Comparison of ENCODE assay signal across 30 mouse cellular contexts in the genomic region with DNA sequence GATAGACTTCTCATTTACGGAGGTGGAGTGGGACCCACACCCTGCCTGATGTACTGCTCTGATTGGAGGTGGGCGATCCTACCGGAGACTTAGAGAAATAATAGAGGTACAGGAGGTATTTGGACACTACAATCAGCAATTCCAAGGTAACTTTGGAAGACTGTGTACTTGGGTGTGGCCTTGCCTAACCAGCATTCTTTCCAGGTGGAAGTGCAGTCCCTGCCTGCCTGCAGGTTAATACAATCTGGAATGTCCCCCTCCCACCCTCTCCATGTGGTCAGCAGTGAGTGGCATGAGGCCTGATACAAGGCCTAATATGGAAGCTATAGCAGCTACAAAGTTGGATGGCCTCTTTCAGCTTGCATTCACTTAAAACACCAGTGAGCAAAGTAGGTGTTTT. TPM values are rescaled to one million over a fixed set of nuclear protein-coding genes. Genes with fewer than 3 reads are reported as not detected.
DNase-seq lines count a peak whose midpoint lies in the region; ATAC-seq and TF ChIP-seq lines count a peak whose summit lies in the region.
"Had no signal": no experiment of that assay in that cellular context is flagged by ENCODE, and none has a peak within 500 bp of the region (broad histone marks: within the 10 kb centered on the region; RNA-seq: fewer than 3 reads in every experiment).

No protein-coding gene starts in this region.

- H3K36me3 ChIP-seq in kidney, postnatal 0 days (ENCODE audit: insufficient read depth, low read length), result no peaks in the 10 kb centered on the region
- H3K36me3 ChIP-seq in lung, postnatal 0 days (ENCODE audit: insufficient read depth, low read length), result no peaks in the 10 kb centered on the region
- H3K36me3 ChIP-seq in intestine, postnatal 0 days (ENCODE audit: control insufficient read depth, insufficient read depth), result no peaks in the 10 kb centered on the region; the same call in 1 of the 2 replicates
- H3K36me3 ChIP-seq in stomach, postnatal 0 days (ENCODE audit: control insufficient read depth, insufficient read depth, low read length), result no peaks in the 10 kb centered on the region
- H3K36me3 ChIP-seq: hindbrain, embryonic 12.5 days; neural tube, embryonic 12.5 days had no signal

- H3K27me3 ChIP-seq in kidney, postnatal 0 days (ENCODE audit: insufficient read depth, low read length), result no peaks in the 10 kb centered on the region
- H3K27me3 ChIP-seq in lung, postnatal 0 days (replicated peaks; ENCODE audit: insufficient read depth, low read length), result no peaks in the 10 kb centered on the region
- no peaks in the 10 kb centered on the region for H3K27me3 ChIP-seq in intestine, postnatal 0 days (replicated peaks; ENCODE audit: control insufficient read depth, insufficient read depth, low read length)
- no peaks in the 10 kb centered on the region for H3K27me3 ChIP-seq in stomach, postnatal 0 days (ENCODE audit: control insufficient read depth, insufficient read depth, low read length)
- H3K27me3 ChIP-seq: hindbrain, embryonic 12.5 days; limb, embryonic 12.5 days; lung, embryonic 15.5 days; megakaryocyte, embryonic 14.5 days; midbrain, embryonic 12.5 days; neural tube, embryonic 12.5 days had no signal

- ATAC-seq in kidney, postnatal 0 days (replicated peaks; ENCODE audit: low FRiP score, low read depth), result no peak
- ATAC-seq in lung, postnatal 0 days, result peak; percentile 81
- ATAC-seq in intestine, postnatal 0 days, result peak; percentile 10; the same call in 1 of the 2 replicates
- ATAC-seq in stomach, postnatal 0 days (ENCODE audit: low FRiP score, low TSS enrichment), result peak; percentile 42; the same call in 1 of the 2 replicates
- ATAC-seq: CD4-positive, CD25-positive, alpha-beta regulatory T cell, adult 4 months; hindbrain, postnatal 0 days had no signal

- H3K4me2 ChIP-seq in kidney, postnatal 0 days (ENCODE audit: low read length), result no peak overlapping the region
- H3K4me2 ChIP-seq in lung, postnatal 0 days (replicated peaks; ENCODE audit: low read depth, low read length), result no peak overlapping the region
- 0 out of 2 replicates have a peak overlapping the region, but pooled peaks have one; percentile 10 for H3K4me2 ChIP-seq in intestine, postnatal 0 days (replicated peaks; ENCODE audit: low read depth)
- H3K4me2 ChIP-seq in stomach, postnatal 0 days (replicated peaks; ENCODE audit: low read depth), result no peak overlapping the region
- H3K4me2 ChIP-seq: heart, embryonic 11.5 days; hindbrain, embryonic 12.5 days; limb, embryonic 12.5 days; liver, embryonic 11.5 days; lung, embryonic 15.5 days; midbrain, embryonic 12.5 days; neural tube, embryonic 12.5 days had no signal

- H3K4me1 ChIP-seq in kidney, postnatal 0 days (replicated peaks; ENCODE audit: insufficient read depth, low read length), result peaks cover 7% of the 10 kb centered on the region; the same call in 1 of the 2 replicates
- peaks cover 5% of the 10 kb centered on the region; the same call in 1 of the 2 replicates for H3K4me1 ChIP-seq in lung, postnatal 0 days (ENCODE audit: insufficient read depth, low read depth, low read length)
- H3K4me1 ChIP-seq in intestine, postnatal 0 days (replicated peaks; ENCODE audit: control insufficient read depth, insufficient read depth, low read length), result no peaks in the 10 kb centered on the region; the same call in 1 of the 2 replicates
- peaks cover 6% of the 10 kb centered on the region; the same call in 1 of the 2 replicates for H3K4me1 ChIP-seq in stomach, postnatal 0 days (replicated peaks; ENCODE audit: control insufficient read depth, insufficient read depth)
- H3K4me1 ChIP-seq: neural tube, embryonic 12.5 days had no signal

- TF ChIP-seq CTCF in kidney, postnatal 0 days (IDR thresholded peaks at IDR 0.05; ENCODE audit: low read depth), result no peak
- no peak for TF ChIP-seq CTCF in lung, postnatal 0 days (IDR thresholded peaks at IDR 0.05)
- TF ChIP-seq CTCF in intestine, postnatal 0 days (IDR thresholded peaks at IDR 0.05; ENCODE audit: low read depth), result no peak
- TF ChIP-seq CTCF in stomach, postnatal 0 days (IDR thresholded peaks at IDR 0.05; ENCODE audit: low read depth), result no peak

- 92% methylated on average over 3 of the region's 3 CpGs for WGBS in kidney, postnatal 0 days
- WGBS in lung, postnatal 0 days, result 75% methylated on average over 3 of the region's 3 CpGs
- WGBS in intestine, postnatal 0 days, result 52% methylated on average over 3 of the region's 3 CpGs
- WGBS in stomach, postnatal 0 days, result 66% methylated on average over 3 of the region's 3 CpGs

- no peak overlapping the region for H3K9ac ChIP-seq in kidney, postnatal 0 days (ENCODE audit: low read depth, low read length)
- H3K9ac ChIP-seq in lung, postnatal 0 days (replicated peaks; ENCODE audit: low read depth), result no peak overlapping the region
- no peak overlapping the region for H3K9ac ChIP-seq in intestine, postnatal 0 days (ENCODE audit: low read depth, low read length)
- no peak overlapping the region for H3K9ac ChIP-seq in stomach, postnatal 0 days (ENCODE audit: low read length)
- H3K9ac ChIP-seq: hindbrain, embryonic 12.5 days; limb, embryonic 12.5 days; lung, embryonic 15.5 days; midbrain, embryonic 12.5 days; neural tube, embryonic 12.5 days had no signal

- 0 out of 2 replicates have a peak, but pooled peaks have one; percentile 26 for TF ChIP-seq EP300 in lung, postnatal 0 days (IDR thresholded peaks at IDR 0.05)
- no peak for TF ChIP-seq EP300 in stomach, postnatal 0 days (optimal IDR thresholded peaks at IDR 0.05)

- H3K27ac ChIP-seq in kidney, postnatal 0 days, result peak overlapping the region; percentile 4; the same call in 1 of the 2 replicates
- peak overlapping the region; percentile 9; the same call in 1 of the 2 replicates for H3K27ac ChIP-seq in lung, postnatal 0 days (ENCODE audit: low read length)
- H3K27ac ChIP-seq in intestine, postnatal 0 days (ENCODE audit: low read depth, low read length), result peak overlapping the region; percentile 52
- H3K27ac ChIP-seq in stomach, postnatal 0 days (replicated peaks), result no peak overlapping the region
- H3K27ac ChIP-seq: hindbrain, embryonic 12.5 days; hindbrain, postnatal 0 days; left cerebral cortex, adult 2 months; limb, embryonic 12.5 days; lung, embryonic 15.5 days; midbrain, embryonic 12.5 days; neural tube, embryonic 12.5 days had no signal

- no peak overlapping the region for H3K4me3 ChIP-seq in kidney, postnatal 0 days (replicated peaks; ENCODE audit: low read depth, low read length)
- no peak overlapping the region for H3K4me3 ChIP-seq in lung, postnatal 0 days (ENCODE audit: low read depth, low read length)
- H3K4me3 ChIP-seq in intestine, postnatal 0 days (ENCODE audit: low read depth, low read length), result no peak overlapping the region
- no peak overlapping the region for H3K4me3 ChIP-seq in stomach, postnatal 0 days (ENCODE audit: low read depth, low read length)
- H3K4me3 ChIP-seq: erythroblast, embryonic 14.5 days; hindbrain, embryonic 12.5 days; layer of hippocampus, adult 2 months; left cerebral cortex, adult 2 months; limb, embryonic 12.5 days; lung, embryonic 15.5 days; megakaryocyte, embryonic 14.5 days; midbrain, embryonic 12.5 days; myocyte; neural tube, embryonic 12.5 days had no signal

- DNase-seq in kidney, postnatal 0 days (ENCODE audit: low spot score), result no peak
- DNase-seq in kidney, postnatal 4 days, result no peak
- DNase-seq in lung, postnatal 0 days (ENCODE audit: low spot score), result peak; percentile 55
- no peak for DNase-seq in lung, postnatal 14 days
- no peak for DNase-seq in stomach, postnatal 0 days (ENCODE audit: low spot score)
- DNase-seq in spleen, postnatal 14 days (ENCODE audit: low spot score in 2 of 2), result no peak
- DNase-seq in cerebellum, adult 11 months, result no peak
- DNase-seq: adrenal gland, postnatal 10 days; cerebellum, postnatal 10 days; gastrocnemius, postnatal 14 days; heart, postnatal 36 days; kidney, adult 11 months; kidney, postnatal 25 days; right cerebral cortex, adult 18-20 months; thymus, postnatal 14 days had no signal

- no peaks in the 10 kb centered on the region for H3K9me3 ChIP-seq in kidney, postnatal 0 days (replicated peaks; ENCODE audit: low read length)
- H3K9me3 ChIP-seq in lung, postnatal 0 days (ENCODE audit: low read length), result no peaks in the 10 kb centered on the region
- no peaks in the 10 kb centered on the region for H3K9me3 ChIP-seq in intestine, postnatal 0 days (ENCODE audit: control insufficient read depth)
- no peaks in the 10 kb centered on the region for H3K9me3 ChIP-seq in stomach, postnatal 0 days (ENCODE audit: control insufficient read depth, low read length)
- H3K9me3 ChIP-seq: hindbrain, embryonic 12.5 days; limb, embryonic 12.5 days; lung, embryonic 15.5 days; megakaryocyte, embryonic 14.5 days; midbrain, embryonic 12.5 days; neural tube, embryonic 12.5 days had no signal

RNA-seq across cellular contexts. Expression of gene Ap2a2, which starts 7.9 kb away (rescaled TPM):
- 56.0 and 64.8 TPM in 2 replicates for polyA plus RNA-seq in kidney, postnatal 0 days (2015; fragmentation: Nextera tagmentation; extraction: Ambion mirVana)
- 42.6 and 45.5 TPM in 2 replicates for polyA plus RNA-seq in lung, postnatal 0 days (2015; fragmentation: Nextera tagmentation; extraction: Ambion mirVana)
- polyA plus RNA-seq in intestine, postnatal 0 days (2015; fragmentation: Nextera tagmentation; extraction: Ambion mirVana), result 69.7 and 76.6 TPM in 2 replicates
- polyA plus RNA-seq in stomach, postnatal 0 days (2015; fragmentation: Nextera tagmentation; extraction: Ambion mirVana), result 30.8 and 33.0 TPM in 2 replicates

RNA-seq across cellular contexts. Expression of gene Chid1, which starts 30.3 kb away (rescaled TPM):
- polyA plus RNA-seq in kidney, postnatal 0 days (2015; fragmentation: Nextera tagmentation; extraction: Ambion mirVana), result 30.0 and 33.7 TPM in 2 replicates
- 15.6 and 20.2 TPM in 2 replicates for polyA plus RNA-seq in lung, postnatal 0 days (2015; fragmentation: Nextera tagmentation; extraction: Ambion mirVana)
- polyA plus RNA-seq in intestine, postnatal 0 days (2015; fragmentation: Nextera tagmentation; extraction: Ambion mirVana), result 20.5 and 23.8 TPM in 2 replicates
- 20.8 and 22.6 TPM in 2 replicates for polyA plus RNA-seq in stomach, postnatal 0 days (2015; fragmentation: Nextera tagmentation; extraction: Ambion mirVana)
